26 mouse cellular contexts compared by ENCODE assay signal in genomic region chr19:38690276-38690675, GRCm38 (mm10).
"Had no signal": no experiment of that assay in that cellular context is flagged by ENCODE, and none has a peak within 500 bp of the region (broad histone marks: within the 10 kb centered on the region; RNA-seq: fewer than 3 reads in every experiment).

No protein-coding gene starts in this region.

- H3K4me3 ChIP-seq: gastrocnemius, adult 2 months; heart, embryonic 10.5 days; heart, embryonic 12.5 days; hindbrain, embryonic 10.5 days; hindbrain, embryonic 12.5 days; intestine, embryonic 15.5 days; layer of hippocampus, adult 2 months; left cerebral cortex, adult 2 months; limb, embryonic 10.5 days; limb, embryonic 12.5 days; liver, embryonic 13.5 days; liver, embryonic 15.5 days had no signal

- H3K4me1 ChIP-seq: heart, embryonic 10.5 days; heart, embryonic 12.5 days; hindbrain, embryonic 10.5 days; hindbrain, embryonic 12.5 days; intestine, embryonic 15.5 days; limb, embryonic 10.5 days; liver, embryonic 13.5 days; liver, embryonic 15.5 days had no signal

- H3K27me3 ChIP-seq: heart, embryonic 12.5 days; hindbrain, embryonic 12.5 days; intestine, embryonic 15.5 days; limb, embryonic 12.5 days; liver, embryonic 13.5 days; liver, embryonic 15.5 days had no signal

- H3K27ac ChIP-seq: gastrocnemius, adult 2 months; heart, embryonic 10.5 days; hindbrain, embryonic 10.5 days; hindbrain, embryonic 12.5 days; hindbrain, embryonic 14.5 days; intestine, embryonic 15.5 days; layer of hippocampus, adult 2 months; left cerebral cortex, adult 2 months; limb, embryonic 10.5 days; limb, embryonic 12.5 days; liver, embryonic 13.5 days; liver, embryonic 15.5 days had no signal

- H3K4me2 ChIP-seq: heart, embryonic 12.5 days; hindbrain, embryonic 12.5 days; hindbrain, embryonic 14.5 days; intestine, embryonic 15.5 days; limb, embryonic 12.5 days; liver, embryonic 11.5 days; liver, embryonic 13.5 days; liver, embryonic 15.5 days had no signal

- DNase-seq: gastrocnemius, adult 2 months; gastrocnemius, postnatal 10 days; gastrocnemius, postnatal 25 days; heart, adult 18-20 months; heart, postnatal 10 days; heart, postnatal 4 days; kidney, adult 18-20 months; kidney, postnatal 10 days; liver; liver, embryonic 13.5 days; liver, postnatal 0 days had no signal

- H3K36me3 ChIP-seq: heart, embryonic 10.5 days; heart, embryonic 12.5 days; hindbrain, embryonic 10.5 days; hindbrain, embryonic 12.5 days; intestine, embryonic 15.5 days; limb, embryonic 10.5 days; limb, embryonic 12.5 days; liver, embryonic 13.5 days; liver, embryonic 15.5 days had no signal

- ATAC-seq: hindbrain, embryonic 16.5 days; inflammation-experienced regulatory T-cells, adult 6 months; intestine, embryonic 15.5 days; intestine, postnatal 0 days; liver, postnatal 0 days had no signal

- H3K9me3 ChIP-seq: heart, embryonic 10.5 days; heart, embryonic 12.5 days; hindbrain, embryonic 10.5 days; hindbrain, embryonic 12.5 days; intestine, embryonic 15.5 days; limb, embryonic 10.5 days; limb, embryonic 12.5 days; liver, embryonic 13.5 days; liver, embryonic 15.5 days had no signal

- H3K9ac ChIP-seq: heart, embryonic 12.5 days; hindbrain, embryonic 12.5 days; hindbrain, embryonic 14.5 days; intestine, embryonic 15.5 days; limb, embryonic 12.5 days; liver, embryonic 13.5 days; liver, embryonic 15.5 days; liver, postnatal 0 days had no signal
